Mouse (Mus musculus) embryonic stem cell, embryonic (primary cell): ENCODE measurements around the gene Nkapl.
"Not testable (repeated sequence)": the region's sequence is repeated elsewhere in the genome, so short reads cannot be mapped to it uniquely, and the experiment has no call there.

ENCODE experiments used
- CTCF ChIA-PET, 4 experiments: fragments of 300-600 bp in 2 of 4; fragments of 350-600 bp in 2 of 4; sonication (Branson Sonifier 250); formaldehyde crosslinking; loops; one replicate each; lab custom pipeline; 2022; ENCODE audit warnings: inconsistent platforms in 2 of 4; lab: Charles Lee
- POLR2A ChIA-PET, 4 experiments: fragments of 300-600 bp in 2 of 4; fragments of 350-600 bp in 2 of 4; sonication (Branson Sonifier 250); formaldehyde crosslinking; loops; one replicate each; lab custom pipeline; 2022; ENCODE audit warnings: antibody characterized with exemption in 4 of 4, inconsistent platforms in 1 of 4; lab: Charles Lee

Gene Nkapl

GRCm38 (mm10) chr13:21468061-21469019, at the start of gene Nkapl:
Gene Nkapl (minus strand): TSS chr13:21468509.
- ChIA-PET POLR2A (interaction anchor here in 2 of 4 experiments (0.6 to 1.3 kb wide), 10 partner anchors 11 to 266 kb away, joined by 3 to 4 read pairs (median 3); partner anchors contain the start of genes Zkscan8 (in 2 of the 2), Gm10065 (in 1 of the 2), Hist1h4j (in 1 of the 2) and Pgbd1 (in 1 of the 2)), CTCF (no interaction called here)

- ChIA-PET CTCF (no interaction called here), POLR2A (interaction anchor here (0.6 to 1.9 kb wide), 26 partner anchors 8 to 274 kb away, joined by 3 to 17 read pairs (median 3); partner anchors contain the start of genes Zkscan4 (in 3 of the 4), Zkscan8 (in 3 of the 4), Gm10065 (in 2 of the 4) and Zkscan3 (in 2 of the 4))
Observed at GRCm38 (mm10) chr13:21506221-21506649, 37.9 kb upstream of the Nkapl start.

DNA sequence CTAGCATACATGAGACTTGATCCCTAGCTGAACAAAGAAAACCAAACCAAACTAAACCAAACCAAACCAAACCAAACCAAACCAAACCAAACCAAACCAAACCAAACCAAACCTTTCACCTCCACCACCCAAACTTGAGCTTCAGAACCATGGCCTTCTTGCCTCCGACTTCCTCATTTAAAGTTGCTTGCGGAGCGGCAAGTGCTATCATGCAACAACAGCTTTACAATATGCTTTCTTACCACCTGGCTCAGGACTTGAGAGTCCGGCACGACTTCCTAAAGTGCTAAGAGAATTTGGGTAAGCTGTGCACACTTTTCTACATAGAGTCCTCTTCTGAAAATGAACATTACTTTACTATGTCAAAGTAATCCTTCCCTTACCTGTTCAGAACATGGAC, 34.0 kb upstream of the Nkapl start:
- ChIA-PET CTCF (interaction anchor here in 1 of 4 experiments (0.6 kb wide), 1 partner anchor 101 kb away, joined by 3 read pairs; no protein-coding TSS in a partner anchor), POLR2A (interaction anchor here in 2 of 4 experiments (0.5 to 2.9 kb wide), 2 partner anchors 28 to 94 kb away, joined by 3 to 8 read pairs; partner anchors contain the start of gene Zkscan8 (in 1 of the 2))

DNA sequence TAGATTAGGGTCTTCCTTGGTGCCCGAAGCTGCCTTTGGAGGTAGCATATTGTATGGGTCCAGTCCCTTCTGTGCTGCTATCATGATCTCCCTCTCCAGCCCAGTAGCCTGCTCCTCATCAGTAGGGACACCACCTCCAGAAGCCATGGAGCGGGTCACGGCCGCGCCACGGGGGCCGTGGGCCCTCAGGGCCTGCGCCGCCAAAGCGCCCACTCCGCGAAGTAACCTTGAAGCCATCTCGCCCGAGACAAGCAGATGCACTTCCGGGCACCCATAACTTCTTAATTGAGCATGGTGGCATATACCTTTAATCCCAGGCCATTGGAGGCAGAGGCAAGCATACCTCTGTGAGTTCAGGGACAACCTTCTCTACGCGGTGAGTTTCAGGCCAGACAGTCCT, 32.9 kb upstream of the Nkapl start, which contains the start of gene Gm11273:
Gene Gm11273 (minus strand): TSS at position 237 of the 400 bp plus-strand sequence.
- POLR2A ChIA-PET = interaction anchor here in 1 of 4 experiments (1.3 kb wide), 1 partner anchor 102 kb away, joined by 3 read pairs; no protein-coding TSS in a partner anchor
- CTCF ChIA-PET = not testable (repeated sequence)

DNA sequence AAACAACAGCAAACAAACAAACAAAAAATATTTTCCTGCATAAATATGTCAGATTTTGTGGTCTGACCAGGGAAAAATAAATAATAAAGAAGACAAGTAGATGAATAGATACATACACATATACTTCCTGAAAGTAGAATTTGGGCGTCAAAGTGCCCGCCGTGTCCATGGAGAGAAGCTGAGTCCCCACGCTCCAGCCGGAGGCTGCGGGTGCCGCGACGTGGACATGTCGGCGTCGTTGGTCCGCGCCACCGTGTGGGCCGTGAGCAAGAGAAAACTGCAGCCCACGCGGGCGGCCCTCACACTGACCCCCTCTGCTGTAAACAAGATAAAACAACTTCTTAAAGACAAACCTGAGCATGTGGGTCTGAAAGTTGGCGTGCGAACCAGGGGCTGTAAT, 26.8 kb upstream of the Nkapl start, which contains the start of gene AK157302:
Gene AK157302 (plus strand): TSS at position 144 of the 400 bp plus-strand sequence.
- ChIA-PET CTCF (no interaction called here), POLR2A (no interaction called here)

- POLR2A ChIA-PET = no interaction called here
- CTCF ChIA-PET = no interaction called here
Observed at GRCm38 (mm10) chr13:21492847-21493246, 24.5 kb upstream of the Nkapl start.

DNA sequence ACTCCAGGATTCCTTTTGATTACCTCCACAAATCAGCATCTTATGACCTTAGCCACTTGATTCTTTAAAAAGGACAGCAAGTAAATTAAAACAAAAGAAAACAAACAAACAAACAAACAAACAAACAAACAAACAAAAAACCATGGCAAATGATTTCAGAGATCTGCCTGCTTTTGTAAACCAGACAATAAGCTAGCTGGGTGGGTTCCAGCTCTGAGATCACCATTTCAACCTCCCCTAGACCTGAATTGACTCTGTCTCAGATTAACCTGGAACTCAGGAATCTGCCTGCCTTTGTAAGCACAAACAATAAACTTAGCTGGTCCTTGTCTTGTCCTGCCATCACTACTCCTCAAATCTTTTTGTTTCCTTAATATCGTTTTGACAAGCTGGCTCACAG, 18.6 kb upstream of the Nkapl start:
- ChIA-PET CTCF (interaction anchor here in 1 of 4 experiments (0.6 kb wide), 2 partner anchors 12 to 30 kb away, joined by 3 to 4 read pairs; no protein-coding TSS in a partner anchor), POLR2A (interaction anchor here in 2 of 4 experiments (0.7 to 1.5 kb wide), 3 partner anchors 10 to 300 kb away, joined by 3 to 6 read pairs (median 4); partner anchors contain the start of gene Hist1h2an (in 1 of the 2))

GRCm38 (mm10) chr13:21478759-21479670, 10.7 kb upstream of the Nkapl start, which contains the start of the genes Zkscan4 and Gm10065:
Gene Zkscan4 (plus strand): TSS chr13:21478907.
Gene Gm10065 (minus strand): TSS chr13:21479441.
- CTCF ChIA-PET = interaction anchor here in 1 of 4 experiments (0.6 kb wide), 1 partner anchor 78 kb away, joined by 4 read pairs; no protein-coding TSS in a partner anchor

GRCm38 (mm10) chr13:21472427-21472826, 4.1 kb upstream of the Nkapl start:
- CTCF ChIA-PET = no interaction called here
- POLR2A ChIA-PET = interaction anchor here in 3 of 4 experiments (0.9 to 1.1 kb wide), 4 partner anchors 15 to 31 kb away, joined by 3 read pairs; partner anchors contain the start of genes Pgbd1 (in 1 of the 3) and Zscan26 (in 1 of the 3)

More at GRCm38 (mm10) chr13:21478759-21479670, 10.7 kb upstream of the Nkapl start, which contains the start of the genes Zkscan4 and Gm10065:
- POLR2A ChIA-PET = interaction anchor here in 3 of 4 experiments (0.6 to 1.4 kb wide), 8 partner anchors 11 to 143 kb away, joined by 3 to 4 read pairs (median 3); partner anchors contain the start of genes Zkscan8 (in 2 of the 3) and Nkapl (in 1 of the 3)

DNA sequence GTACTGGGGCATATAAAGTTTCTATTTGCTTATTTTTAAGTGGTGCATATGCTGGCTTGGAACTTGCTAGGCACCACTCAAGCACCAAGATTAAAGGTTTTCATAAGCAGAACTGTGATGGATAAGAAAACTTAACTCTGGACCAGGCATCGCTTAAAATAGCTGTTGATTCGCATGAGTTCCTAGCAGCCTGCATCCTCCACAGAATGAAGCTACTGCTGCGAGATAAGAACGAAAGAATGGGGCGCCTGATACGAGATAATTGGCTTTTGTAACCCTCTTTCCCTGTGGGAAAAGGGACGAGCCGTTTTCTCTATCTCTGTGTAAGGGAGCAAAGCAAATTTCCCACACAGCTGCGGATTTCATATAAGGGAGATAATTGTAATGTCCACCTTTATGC, 788 bp upstream of the Nkapl start:
- ChIA-PET CTCF (no interaction called here), POLR2A (no interaction called here)

DNA sequence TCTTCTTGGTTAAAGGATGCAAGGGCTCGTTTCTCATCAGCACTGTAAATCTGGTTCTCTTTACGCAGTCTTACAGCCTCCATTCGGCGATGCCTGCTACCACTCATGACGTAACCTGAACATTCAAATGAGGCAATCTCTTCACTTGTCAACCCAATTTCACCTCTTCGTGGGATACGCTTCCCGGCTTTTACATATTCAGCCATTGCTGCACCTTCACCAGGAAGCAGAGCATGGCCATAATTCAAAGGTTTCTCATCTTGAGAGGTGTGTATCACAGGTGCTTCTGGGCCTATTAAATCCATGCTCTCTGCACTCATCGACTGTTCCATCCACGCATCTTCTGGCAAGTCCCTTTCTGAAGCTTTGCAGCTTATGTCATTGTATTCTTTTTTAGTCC, 973 bp downstream of the Nkapl start:
- ChIA-PET POLR2A (interaction anchor here in 2 of 4 experiments (1.0 to 1.3 kb wide), 5 partner anchors 14 to 63 kb away, joined by 3 read pairs; partner anchors contain the start of genes Zkscan8 (in 1 of the 2) and Zscan26 (in 1 of the 2)), CTCF (no interaction called here)

DNA sequence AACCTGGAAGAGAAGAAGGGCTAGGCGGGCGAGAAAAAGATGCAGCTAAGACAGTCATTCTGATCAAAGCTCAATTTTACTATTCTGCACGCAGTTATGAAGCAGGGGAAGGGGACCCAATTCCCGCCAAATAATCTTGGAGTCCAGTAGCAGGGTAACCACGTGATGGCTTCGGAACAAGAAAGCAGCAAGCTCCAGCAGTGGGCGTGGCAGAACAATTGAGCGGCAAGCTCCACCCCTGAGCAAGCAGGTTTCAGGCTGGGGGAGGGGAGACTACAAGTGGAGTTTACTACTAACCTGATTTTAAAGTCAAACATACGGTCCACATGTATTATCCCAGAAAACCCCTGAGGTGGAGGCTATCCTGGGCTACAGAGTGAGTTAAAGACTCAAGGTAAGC, 5.8 kb downstream of the Nkapl start:
- CTCF ChIA-PET = not testable (repeated sequence)
- POLR2A ChIA-PET = interaction anchor here (0.6 to 1.4 kb wide), 7 partner anchors 9 to 147 kb away, joined by 3 to 4 read pairs (median 3); partner anchors contain the start of genes Zkscan8 (in 1 of the 4) and Zscan26 (in 1 of the 4)

GRCm38 (mm10) chr13:21456347-21456746, 12.0 kb downstream of the Nkapl start:
- POLR2A ChIA-PET = interaction anchor here (0.7 to 1.6 kb wide), 8 partner anchors 15 to 330 kb away, joined by 3 to 4 read pairs (median 3); partner anchors contain the start of genes Pgbd1 (in 2 of the 4), Hist1h2an (in 1 of the 4), Hist1h2bp (in 1 of the 4) and Zkscan3 (in 1 of the 4)
- CTCF ChIA-PET = no interaction called here

- POLR2A ChIA-PET = interaction anchor here in 3 of 4 experiments (0.6 to 2.7 kb wide), 10 partner anchors 13 to 92 kb away, joined by 3 to 20 read pairs (median 4); partner anchors contain the start of genes Pgbd1 (in 2 of the 3), Zkscan3 (in 1 of the 3), Zkscan8 (in 1 of the 3) and Zscan12 (in 1 of the 3)
- CTCF ChIA-PET = interaction anchor here in 1 of 4 experiments (0.7 kb wide), 1 partner anchor 56 kb away, joined by 3 read pairs; no protein-coding TSS in a partner anchor
Observed at GRCm38 (mm10) chr13:21454133-21454532, 14.2 kb downstream of the Nkapl start.

- ChIA-PET CTCF (interaction anchor here in 1 of 4 experiments (0.5 kb wide), 1 partner anchor 13 kb away, joined by 3 read pairs; the partner anchor contains the start of gene Pgbd1), POLR2A (interaction anchor here (0.7 to 2.7 kb wide), 19 partner anchors 9 to 91 kb away, joined by 3 to 20 read pairs (median 3); partner anchors contain the start of genes Pgbd1 (in 3 of the 4), Zkscan8 (in 2 of the 4), Nkapl (in 1 of the 4) and Zkscan3 (in 1 of the 4))
Observed at GRCm38 (mm10) chr13:21453449-21453848, 14.9 kb downstream of the Nkapl start, which contains the start of gene Zscan26. Gene Zscan26 (minus strand): TSS chr13:21453730.

DNA sequence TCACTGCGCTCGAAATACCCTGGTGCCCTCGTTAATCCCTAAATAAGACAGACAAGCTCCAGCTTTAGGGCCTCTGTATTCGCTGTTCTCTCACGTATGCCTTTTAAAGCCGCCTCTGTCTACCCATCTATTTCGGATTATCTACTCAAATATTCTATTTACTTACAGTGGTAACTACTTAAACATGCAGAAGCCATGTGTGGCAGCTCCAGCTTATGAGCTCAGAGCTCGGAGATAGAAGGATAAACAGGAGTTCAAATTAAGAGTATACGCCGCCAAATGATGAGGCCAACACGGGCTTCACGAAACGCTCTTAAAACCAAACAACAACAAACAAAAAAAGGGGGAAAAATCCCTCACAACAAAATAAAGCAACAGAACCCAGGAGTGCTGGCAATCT, 15.3 kb downstream of the Nkapl start:
- CTCF ChIA-PET = interaction anchor here in 1 of 4 experiments (0.5 kb wide), 1 partner anchor 12 kb away, joined by 3 read pairs; the partner anchor contains the start of gene Pgbd1
- POLR2A ChIA-PET = interaction anchor here (0.7 to 2.7 kb wide), 17 partner anchors 9 to 91 kb away, joined by 3 to 20 read pairs (median 3); partner anchors contain the start of genes Pgbd1 (in 3 of the 4), Nkapl (in 1 of the 4), Zkscan3 (in 1 of the 4) and Zkscan8 (in 1 of the 4)
